Mouse (Mus musculus) cortical plate, adult 2 months (tissue): ENCODE measurements at regions not wholly inside any gene's neighbourhood (a gene's known extent, or its start where the extent isn't known, plus 50 kb on each side); places are given as distances from the start of the nearest gene placed in this dataset.
A peak's percentile ranks its signal among the peaks of the same experiment; 100 is the strongest.

Experiments used
- H3K27ac ChIP-seq: fragments of 200-500 bp; 2 replicates; pipeline ENCODE4 v1.5.1; 2012; ENCODE audit warnings: low read length, control low read depth, inconsistent platforms; ENCODE audit not compliant: insufficient read depth
- H3K4me1 ChIP-seq: fragments of 200-500 bp; 2 replicates; pipeline ENCODE4 v1.6.1; 2011; ENCODE audit warnings: low read length; ENCODE audit not compliant: control insufficient read depth, insufficient read depth
- H3K4me3 ChIP-seq: fragments of 200-500 bp; 2 replicates; pipeline ENCODE4 v1.5.1; 2011; ENCODE audit warnings: mild to moderate bottlenecking, low read length, control low read depth; ENCODE audit not compliant: insufficient read depth
- CTCF ChIP-seq: fragments of 200-500 bp; IDR thresholded peaks from 2 replicates; pipeline ENCODE4 v1.5.1; 2011; ENCODE audit warnings: mild to moderate bottlenecking, control low read depth, low read length; ENCODE audit not compliant: insufficient read depth; ENCODE audit errors: extremely low read depth
- POLR2A ChIP-seq: fragments of 200-500 bp; IDR thresholded peaks from 2 replicates; pipeline ENCODE4 v1.6.1; 2011; ENCODE audit warnings: mild to moderate bottlenecking, low read length, control low read depth; ENCODE audit not compliant: insufficient read depth; ENCODE audit errors: extremely low read depth

DNA sequence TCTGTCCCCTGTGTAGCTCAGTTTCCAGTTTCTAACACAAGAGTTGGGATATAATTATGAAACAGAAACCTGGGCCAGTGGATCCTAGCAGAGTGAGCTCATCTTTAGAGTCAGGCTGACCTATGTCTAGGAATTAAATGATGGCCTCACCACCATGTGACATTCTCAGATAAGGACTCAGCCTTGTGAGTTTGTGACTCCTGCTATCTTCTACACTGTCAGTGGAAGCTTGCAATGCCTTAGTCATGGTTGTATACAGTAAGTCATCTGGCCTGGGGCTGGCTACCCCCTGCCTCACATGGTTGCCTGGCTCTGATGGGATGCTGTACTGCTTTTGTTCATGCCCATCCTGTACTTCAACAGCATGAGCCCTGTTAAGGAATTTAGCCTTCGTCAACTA lies 90.3 kb upstream of the Glrp1 start:
- Histone ChIP-seq H3K27ac (no peak overlapping the region), H3K4me3 (no peak overlapping the region), H3K4me1 (no peaks in the 10 kb centered on the region)
- TF ChIP-seq POLR2A (no peak), CTCF (no peak)

GRCm38 (mm10) chr1:88594484-88595254 lies 84.8 kb upstream of the Glrp1 start:
- H3K4me3 ChIP-seq = no peak overlapping the region
- TF ChIP-seq POLR2A = no peak
- no peak for TF ChIP-seq CTCF
- H3K4me1 ChIP-seq = no peaks in the 10 kb centered on the region
- no peak overlapping the region for H3K27ac ChIP-seq

DNA sequence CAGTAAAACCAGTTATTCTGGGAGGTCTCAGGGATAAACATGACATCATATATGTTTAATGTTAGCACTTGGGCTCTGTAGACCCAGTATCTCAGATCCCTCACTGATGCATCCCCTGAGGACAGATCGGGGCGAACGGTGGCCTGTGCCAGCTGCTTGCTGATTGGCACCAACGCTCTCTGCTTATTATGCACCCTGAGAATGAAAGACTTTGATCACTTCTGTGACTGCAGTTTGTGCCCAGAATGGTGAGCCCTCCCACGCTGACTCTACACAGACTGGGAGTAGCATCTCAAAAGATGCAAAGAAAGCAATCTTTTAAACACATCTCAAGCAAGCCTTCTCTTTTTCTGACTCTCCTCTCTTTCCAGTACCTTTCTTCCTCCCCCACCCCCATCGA lies 82.2 kb upstream of the Glrp1 start:
- Histone ChIP-seq H3K4me1 (no peaks in the 10 kb centered on the region), H3K4me3 (no peak overlapping the region), H3K27ac (no peak overlapping the region)
- TF ChIP-seq POLR2A (no peak), CTCF (no peak)

DNA sequence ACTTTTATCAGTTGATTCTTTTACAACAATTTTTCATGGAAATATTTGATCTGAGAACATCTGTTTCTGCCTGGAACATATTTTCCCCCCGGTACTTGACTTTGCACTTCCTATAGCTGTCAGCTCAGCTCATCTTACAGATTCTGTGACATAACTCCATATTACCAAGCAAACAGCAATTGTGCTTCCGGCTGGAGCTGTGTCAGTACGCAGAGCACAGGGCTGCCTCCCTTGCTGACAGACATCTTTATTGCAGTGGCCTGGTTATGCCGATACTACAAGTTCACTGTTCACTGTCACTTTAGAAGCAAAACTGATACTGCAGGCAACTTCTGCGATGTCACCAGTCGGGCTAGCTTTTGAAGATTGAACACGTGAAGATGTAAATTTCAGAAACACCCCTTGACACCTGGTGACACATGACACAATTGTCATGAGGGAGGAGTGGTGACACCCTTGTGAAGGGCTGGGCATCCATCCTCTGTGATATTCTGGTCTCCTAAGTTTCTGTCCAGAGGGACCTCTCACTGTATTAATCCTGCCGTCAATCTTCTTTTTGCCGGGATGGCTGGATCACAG lies 81.0 kb upstream of the Glrp1 start:
- no peak overlapping the region for H3K4me3 ChIP-seq
- H3K4me1 ChIP-seq = no peaks in the 10 kb centered on the region
- no peak overlapping the region for H3K27ac ChIP-seq
- TF ChIP-seq CTCF (no peak), POLR2A (no peak)

GRCm38 (mm10) chr1:88588747-88589146 lies 78.9 kb upstream of the Glrp1 start:
- Histone ChIP-seq H3K27ac (no peak overlapping the region), H3K4me3 (no peak overlapping the region), H3K4me1 (no peaks in the 10 kb centered on the region)
- no peak for TF ChIP-seq CTCF
- no peak for TF ChIP-seq POLR2A

- Histone ChIP-seq H3K4me1 (no peaks in the 10 kb centered on the region), H3K4me3 (no peak overlapping the region), H3K27ac (peak overlapping the region; percentile 9; the same call in 1 of the 2 replicates)
- TF ChIP-seq POLR2A = no peak
- no peak for TF ChIP-seq CTCF
Observed at GRCm38 (mm10) chr1:88586823-88587820, 77.3 kb upstream of the Glrp1 start.

DNA sequence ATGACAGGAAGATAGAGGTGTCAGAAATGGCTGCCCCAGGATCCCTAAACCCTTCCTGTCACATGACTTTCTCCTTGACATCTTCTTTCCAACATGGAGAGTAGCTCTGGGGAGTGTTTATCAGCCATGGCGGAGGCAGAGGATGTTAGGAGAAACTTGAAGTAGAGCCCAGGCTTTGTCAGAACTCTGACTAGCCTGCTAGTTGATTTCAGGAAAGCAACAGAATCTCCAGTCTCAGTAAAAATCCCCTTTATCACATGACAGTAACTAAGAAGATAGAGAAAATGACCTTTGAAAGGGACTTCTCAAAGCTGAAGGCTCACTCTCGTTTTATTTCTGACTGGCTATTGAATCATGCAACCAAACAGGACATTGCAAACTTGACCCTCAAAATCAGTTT lies 76.3 kb upstream of the Glrp1 start:
- TF ChIP-seq CTCF (no peak), POLR2A (no peak)
- Histone ChIP-seq H3K27ac (no peak overlapping the region), H3K4me1 (no peaks in the 10 kb centered on the region), H3K4me3 (no peak overlapping the region)

DNA sequence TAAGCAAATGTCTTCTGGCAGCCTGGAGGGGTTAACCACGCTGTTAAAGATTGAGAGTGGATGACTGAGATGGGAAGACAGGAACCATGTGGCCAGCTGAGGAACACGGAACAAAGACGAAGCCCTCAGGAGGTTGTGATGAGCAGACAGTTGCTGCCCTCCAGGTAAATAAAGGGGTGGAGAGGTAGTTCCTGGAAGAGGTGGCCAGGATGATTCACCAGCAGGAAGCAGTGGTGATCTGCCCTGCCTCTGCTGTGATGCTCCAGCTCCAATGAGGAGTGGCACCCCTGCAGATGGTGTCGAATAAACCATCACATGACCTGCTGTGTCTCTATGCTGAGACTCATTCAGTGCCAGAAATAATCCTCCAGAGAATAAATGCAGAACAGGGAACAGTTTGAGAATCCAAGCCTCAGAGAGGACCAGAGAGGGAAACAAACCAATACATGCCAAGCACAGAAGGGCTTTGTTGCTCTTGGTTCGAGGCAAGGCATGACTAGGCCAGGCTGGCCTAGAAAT lies 74.7 kb upstream of the Glrp1 start:
- H3K4me1 ChIP-seq = no peaks in the 10 kb centered on the region
- H3K27ac ChIP-seq = no peak overlapping the region
- no peak overlapping the region for H3K4me3 ChIP-seq
- TF ChIP-seq POLR2A (no peak), CTCF (no peak)

GRCm38 (mm10) chr1:88578231-88578620 lies 68.4 kb upstream of the Glrp1 start:
- no peak overlapping the region for H3K27ac ChIP-seq
- H3K4me3 ChIP-seq = no peak overlapping the region
- no peaks in the 10 kb centered on the region for H3K4me1 ChIP-seq
- TF ChIP-seq POLR2A (no peak), CTCF (no peak)
